11 mouse cellular contexts compared by ENCODE assay signal in genomic region chr15:92520677-92521225, GRCm38 (mm10).
DNase-seq lines count a peak whose midpoint lies in the region; ATAC-seq lines count a peak whose summit lies in the region.
"Had no signal": no experiment of that assay in that cellular context is flagged by ENCODE, and none has a peak within 500 bp of the region (broad histone marks: within the 10 kb centered on the region; RNA-seq: fewer than 3 reads in every experiment).

No protein-coding gene starts in this region.

- no peaks in the 10 kb centered on the region; the same call in 1 of the 2 replicates for H3K4me1 ChIP-seq in heart, embryonic 16.5 days (ENCODE audit: control insufficient read depth, insufficient read depth, low read length)
- H3K4me1 ChIP-seq in forebrain, embryonic 15.5 days, result peaks cover 20% of the 10 kb centered on the region
- peaks cover 14% of the 10 kb centered on the region for H3K4me1 ChIP-seq in midbrain, embryonic 16.5 days (ENCODE audit: control insufficient read depth, insufficient read depth, low read length)
- no peaks in the 10 kb centered on the region for H3K4me1 ChIP-seq in liver, embryonic 11.5 days (replicated peaks; ENCODE audit: control insufficient read depth, insufficient read depth, low read length)
- H3K4me1 ChIP-seq: liver, embryonic 15.5 days had no signal

- H3K4me3 ChIP-seq in heart, embryonic 16.5 days (ENCODE audit: low read length), result no peak overlapping the region
- H3K4me3 ChIP-seq in forebrain, embryonic 15.5 days, result no peak overlapping the region
- H3K4me3 ChIP-seq in midbrain, embryonic 16.5 days (ENCODE audit: low read depth, low read length), result no peak overlapping the region
- no peak overlapping the region for H3K4me3 ChIP-seq in liver, embryonic 11.5 days (ENCODE audit: low read depth, low read length)
- H3K4me3 ChIP-seq: embryonic facial prominence, embryonic 13.5 days; liver, embryonic 15.5 days had no signal

- H3K4me2 ChIP-seq in heart, embryonic 16.5 days (ENCODE audit: low read depth, low read length), result peak overlapping the region; percentile 54; the same call in 1 of the 2 replicates
- peak overlapping the region; percentile 27 for H3K4me2 ChIP-seq in forebrain, embryonic 15.5 days (replicated peaks)
- H3K4me2 ChIP-seq in midbrain, embryonic 16.5 days (ENCODE audit: low read length), result peak overlapping the region; percentile 43
- no peak overlapping the region for H3K4me2 ChIP-seq in liver, embryonic 11.5 days
- H3K4me2 ChIP-seq: liver, embryonic 15.5 days had no signal

- 48% methylated on average over 19 of the region's 19 CpGs for WGBS in heart, embryonic 16.5 days
- WGBS in forebrain, embryonic 15.5 days, result 38% methylated on average over 19 of the region's 19 CpGs
- WGBS in midbrain, embryonic 16.5 days, result 26% methylated on average over 19 of the region's 19 CpGs
- 59% methylated on average over 19 of the region's 19 CpGs for WGBS in liver, embryonic 11.5 days

- intact Hi-C loops in heart, postnatal 10 days (cut with DNase I), result no loop called here

- ATAC-seq in heart, embryonic 16.5 days (replicated peaks; ENCODE audit: extremely low read depth, insufficient read depth, low FRiP score), result no peak
- ATAC-seq in forebrain, embryonic 15.5 days (replicated peaks), result peak; percentile 55; the same call in 1 of the 2 replicates
- ATAC-seq in midbrain, embryonic 16.5 days, result peak; percentile 70
- ATAC-seq in liver, embryonic 11.5 days (replicated peaks; ENCODE audit: low FRiP score), result no peak

- no peaks in the 10 kb centered on the region for H3K36me3 ChIP-seq in heart, embryonic 16.5 days (ENCODE audit: control insufficient read depth, insufficient read depth)
- no peaks in the 10 kb centered on the region for H3K36me3 ChIP-seq in forebrain, embryonic 15.5 days
- H3K36me3 ChIP-seq in midbrain, embryonic 16.5 days (ENCODE audit: control insufficient read depth, insufficient read depth, low read length), result no peaks in the 10 kb centered on the region
- no peaks in the 10 kb centered on the region for H3K36me3 ChIP-seq in liver, embryonic 11.5 days (ENCODE audit: control insufficient read depth, insufficient read depth, low read length)
- H3K36me3 ChIP-seq: embryonic facial prominence, embryonic 13.5 days; liver, embryonic 15.5 days had no signal

- no peak overlapping the region for H3K27ac ChIP-seq in heart, embryonic 16.5 days (ENCODE audit: low read length)
- 0 out of 2 replicates have a peak overlapping the region, but pooled peaks have one; percentile 31 for H3K27ac ChIP-seq in forebrain, embryonic 15.5 days (replicated peaks)
- peak overlapping the region; percentile 5 for H3K27ac ChIP-seq in midbrain, embryonic 16.5 days (ENCODE audit: low read length)
- H3K27ac ChIP-seq in liver, embryonic 11.5 days (ENCODE audit: low read depth, low read length), result no peak overlapping the region
- H3K27ac ChIP-seq: embryonic facial prominence, embryonic 13.5 days; liver, embryonic 15.5 days had no signal

- no peak overlapping the region for H3K9ac ChIP-seq in heart, embryonic 16.5 days (ENCODE audit: low read length)
- H3K9ac ChIP-seq in forebrain, embryonic 15.5 days (replicated peaks), result no peak overlapping the region; the same call in 1 of the 2 replicates
- H3K9ac ChIP-seq in midbrain, embryonic 16.5 days (ENCODE audit: low read depth, low read length), result no peak overlapping the region
- H3K9ac ChIP-seq in liver, embryonic 11.5 days (ENCODE audit: low read depth, low read length), result no peak overlapping the region
- H3K9ac ChIP-seq: embryonic facial prominence, embryonic 13.5 days; liver, embryonic 15.5 days had no signal

- 0 out of 2 replicates have a peak, but pooled peaks cover 2% of the 10 kb centered on the region for H3K27me3 ChIP-seq in heart, embryonic 16.5 days (ENCODE audit: control insufficient read depth, insufficient read depth, low read length)
- H3K27me3 ChIP-seq in forebrain, embryonic 15.5 days, result 0 out of 2 replicates have a peak, but pooled peaks cover 4% of the 10 kb centered on the region
- no peaks in the 10 kb centered on the region for H3K27me3 ChIP-seq in midbrain, embryonic 16.5 days (ENCODE audit: control insufficient read depth, insufficient read depth, low read depth, low read length)
- peaks cover 3% of the 10 kb centered on the region; the same call in 1 of the 2 replicates for H3K27me3 ChIP-seq in liver, embryonic 11.5 days (replicated peaks; ENCODE audit: control insufficient read depth, insufficient read depth, low read length)
- H3K27me3 ChIP-seq: liver, embryonic 15.5 days had no signal

- DNase-seq in heart, postnatal 10 days, result no peak
- DNase-seq in layer of hippocampus, adult 11-12 months (ENCODE audit: low spot score), result peak; percentile 42
- DNase-seq in liver, embryonic 11.5 days (ENCODE audit: low spot score), result no peak
- DNase-seq in kidney, postnatal 10 days, result no peak
- DNase-seq in gastrocnemius, adult 8-10 months (ENCODE audit: low spot score in 2 of 2), result no peak
- DNase-seq: adrenal gland, postnatal 25 days had no signal

- no peaks in the 10 kb centered on the region for H3K9me3 ChIP-seq in heart, embryonic 16.5 days (replicated peaks; ENCODE audit: control insufficient read depth, low read length)
- no peaks in the 10 kb centered on the region for H3K9me3 ChIP-seq in forebrain, embryonic 15.5 days
- H3K9me3 ChIP-seq in midbrain, embryonic 16.5 days (replicated peaks; ENCODE audit: control insufficient read depth, low read length, poor library complexity, severe bottlenecking), result no peaks in the 10 kb centered on the region
- no peaks in the 10 kb centered on the region for H3K9me3 ChIP-seq in liver, embryonic 11.5 days (ENCODE audit: control insufficient read depth, low read length)
- H3K9me3 ChIP-seq: embryonic facial prominence, embryonic 13.5 days; liver, embryonic 15.5 days had no signal

Comparison
In these comparisons a context has a peak if more than half of its experiments do, and no peak if none do; other contexts are left out.
1. ATAC-seq: peak in forebrain, embryonic 15.5 days (single experiment) and midbrain, embryonic 16.5 days (single experiment); none in heart, embryonic 16.5 days (single experiment) and liver, embryonic 11.5 days (single experiment).
2. H3K27ac ChIP-seq: peak in forebrain, embryonic 15.5 days (single experiment) and midbrain, embryonic 16.5 days (single experiment); none in heart, embryonic 16.5 days (single experiment) and liver, embryonic 11.5 days (single experiment).